ENCODE assay signal across 20 mouse cellular contexts in the genomic region with DNA sequence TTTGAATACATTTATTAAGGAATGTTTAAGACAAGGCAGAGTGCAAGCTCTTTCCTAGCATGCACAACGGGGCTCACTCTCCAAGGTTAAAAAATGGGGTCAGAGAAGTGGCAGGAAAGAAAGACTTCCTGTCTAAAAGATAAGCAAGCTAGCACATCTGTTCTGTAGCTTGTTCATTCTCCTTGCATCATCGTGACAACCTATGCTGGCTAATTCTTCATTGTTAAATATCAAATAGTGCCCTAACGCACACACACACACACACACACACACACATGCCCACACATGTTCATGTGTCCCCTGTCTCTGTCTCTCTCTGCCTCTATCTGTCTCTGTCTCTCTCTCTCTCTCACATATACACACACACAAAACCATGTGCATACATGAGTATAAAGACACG. TPM values are rescaled to one million over a fixed set of nuclear protein-coding genes. Genes with fewer than 3 reads are reported as not detected.
DNase-seq lines count a peak whose midpoint lies in the region; ATAC-seq lines count a peak whose summit lies in the region.
"Had no signal": no experiment of that assay in that cellular context is flagged by ENCODE, and none has a peak within 500 bp of the region (broad histone marks: within the 10 kb centered on the region; RNA-seq: fewer than 3 reads in every experiment).

No protein-coding gene starts in this region.

- peak; percentile 54 for DNase-seq in CD4-positive, CD25-positive, alpha-beta regulatory T cell, adult 2 months (ENCODE audit: low read depth, low spot score)
- peak; percentile 59 for DNase-seq in MEL-GATA-1-ER (ENCODE audit: extremely low read depth, low read depth)
- peak; percentile 64 for DNase-seq in naive thymus-derived CD4-positive, alpha-beta T cell, adult 2 months (ENCODE audit: low read depth)
- no peak for DNase-seq in cerebellum, adult 18-20 months
- DNase-seq in layer of hippocampus, adult 9-10 months (ENCODE audit: low spot score) = no peak
- DNase-seq: adrenal gland, adult 8-10 months; cerebellum, adult 11-12 months; cerebellum, postnatal 14 days; heart, postnatal 4 days; kidney, adult 2 months; liver, embryonic 13.5 days; lung, postnatal 36 days; right cerebral cortex, postnatal 14 days had no signal

- H3K4me3 ChIP-seq in megakaryocyte, embryonic 14.5 days (replicated peaks) = peak overlapping the region; percentile 74
- H3K4me3 ChIP-seq: embryonic facial prominence, embryonic 12.5 days; forebrain, embryonic 12.5 days; liver, embryonic 13.5 days; lung, embryonic 15.5 days; midbrain, embryonic 13.5 days had no signal

- H3K36me3 ChIP-seq in megakaryocyte, embryonic 14.5 days (replicated peaks; ENCODE audit: low read length) = no peaks in the 10 kb centered on the region
- H3K36me3 ChIP-seq: embryonic facial prominence, embryonic 12.5 days; forebrain, embryonic 12.5 days; liver, embryonic 13.5 days; lung, embryonic 15.5 days; midbrain, embryonic 13.5 days had no signal

- H3K27me3 ChIP-seq in megakaryocyte, embryonic 14.5 days (replicated peaks) = no peaks in the 10 kb centered on the region
- H3K27me3 ChIP-seq: embryonic facial prominence, embryonic 12.5 days; forebrain, embryonic 12.5 days; liver, embryonic 13.5 days; lung, embryonic 15.5 days; midbrain, embryonic 13.5 days had no signal

- H3K9me3 ChIP-seq in megakaryocyte, embryonic 14.5 days = no peaks in the 10 kb centered on the region
- H3K9me3 ChIP-seq: embryonic facial prominence, embryonic 12.5 days; forebrain, embryonic 12.5 days; liver, embryonic 13.5 days; lung, embryonic 15.5 days; midbrain, embryonic 13.5 days had no signal

- no peak for ATAC-seq in megakaryocyte, adult 5-6 weeks (ENCODE audit: poor library complexity, severe bottlenecking)
- no peak for ATAC-seq in activated CD4-positive, CD25-positive, alpha-beta regulatory T cell, adult 4 months
- ATAC-seq: midbrain, embryonic 13.5 days had no signal

- peaks cover 95% of the 10 kb centered on the region for H3K4me1 ChIP-seq in megakaryocyte, embryonic 14.5 days
- H3K4me1 ChIP-seq: embryonic facial prominence, embryonic 12.5 days; forebrain, embryonic 12.5 days; lung, embryonic 15.5 days; midbrain, embryonic 13.5 days had no signal

RNA-seq across cellular contexts. Expression of gene Sephs2, which starts 7.3 kb away (rescaled TPM):
- 32.9 and 41.0 TPM in 2 replicates for polyA plus RNA-seq in megakaryocyte, embryonic 14.5 days (2012; ENCODE audit: insufficient read depth, low replicate concordance)
- 55.5 and 61.6 TPM in 2 replicates for total RNA-seq in megakaryocyte, adult 5-6 weeks (2015)
- 130 and 138 TPM in 2 replicates for total RNA-seq in megakaryocyte, adult 5-6 weeks (2017)
- 10 to 100 TPM; 29.9 to 31.3 TPM for polyA plus RNA-seq in activated CD4-positive, CD25-positive, alpha-beta regulatory T cell, adult 4 months (2017; shearing (Covaris generic))

RNA-seq across cellular contexts. Expression of gene Itgal, which starts 14.9 kb away (rescaled TPM):
- 11.2 and 21.5 TPM in 2 replicates for polyA plus RNA-seq in megakaryocyte, embryonic 14.5 days (2012; ENCODE audit: insufficient read depth, low replicate concordance)
- 117 and 130 TPM in 2 replicates for total RNA-seq in megakaryocyte, adult 5-6 weeks (2015)
- total RNA-seq in megakaryocyte, adult 5-6 weeks (2017) = 59.4 and 72.4 TPM in 2 replicates
- polyA plus RNA-seq in activated CD4-positive, CD25-positive, alpha-beta regulatory T cell, adult 4 months (2017; shearing (Covaris generic)) = 100 to 1,000 TPM; 149 to 232 TPM

RNA-seq across cellular contexts. Expression of gene Dctpp1, which starts 20.6 kb away (rescaled TPM):
- polyA plus RNA-seq in megakaryocyte, embryonic 14.5 days (2012; ENCODE audit: insufficient read depth, low replicate concordance) = 65.3 and 143 TPM in 2 replicates
- total RNA-seq in megakaryocyte, adult 5-6 weeks (2015) = 32.1 and 45.3 TPM in 2 replicates
- total RNA-seq in megakaryocyte, adult 5-6 weeks (2017) = 23.3 and 31.0 TPM in 2 replicates
- polyA plus RNA-seq in activated CD4-positive, CD25-positive, alpha-beta regulatory T cell, adult 4 months (2017; shearing (Covaris generic)) = 10 to 100 TPM; 48.1 to 69.5 TPM

RNA-seq across cellular contexts. Expression of gene Zfp771, which starts 37.0 kb away (rescaled TPM):
- 85.4 and 270 TPM in 2 replicates for polyA plus RNA-seq in megakaryocyte, embryonic 14.5 days (2012; ENCODE audit: insufficient read depth, low replicate concordance)
- 0.96 and 1.8 TPM in 2 replicates for total RNA-seq in megakaryocyte, adult 5-6 weeks (2015)
- total RNA-seq in megakaryocyte, adult 5-6 weeks (2017) = 0.28 and 0.73 TPM in 2 replicates
- 1 to 10 TPM in 1 of 2 experiments, under 1 TPM in 1; 0.29 to 1.1 TPM for polyA plus RNA-seq in activated CD4-positive, CD25-positive, alpha-beta regulatory T cell, adult 4 months (2017; shearing (Covaris generic))

RNA-seq across cellular contexts. Expression of gene Sept1, which starts 48.2 kb away (rescaled TPM):
- polyA plus RNA-seq in megakaryocyte, embryonic 14.5 days (2012; ENCODE audit: insufficient read depth, low replicate concordance) = 369 and 529 TPM in 2 replicates
- 36.2 and 36.8 TPM in 2 replicates for total RNA-seq in megakaryocyte, adult 5-6 weeks (2015)
- 31.2 and 42.7 TPM in 2 replicates for total RNA-seq in megakaryocyte, adult 5-6 weeks (2017)
- polyA plus RNA-seq in activated CD4-positive, CD25-positive, alpha-beta regulatory T cell, adult 4 months (2017; shearing (Covaris generic)) = 100 to 1,000 TPM; 811 to 836 TPM

Comparison
In these comparisons a context has a peak if more than half of its experiments do, and no peak if none do; other contexts are left out.
1. DNase-seq: peak in CD4-positive, CD25-positive, alpha-beta regulatory T cell, adult 2 months (single experiment), MEL-GATA-1-ER (single experiment) and naive thymus-derived CD4-positive, alpha-beta T cell, adult 2 months (single experiment); none in cerebellum, adult 18-20 months (0 of 2) and layer of hippocampus, adult 9-10 months (single experiment).